Mouse (Mus musculus): ENCODE results near the gene Hoxd10.

Gene Hoxd10

GRCm38 (mm10) chr2:74695813-74696430, 4.2 kb downstream of the Hoxd10 start:
- no peak for DNase-seq (ENCODE audit: low read depth, low spot score)

GRCm38 (mm10) chr2:74696442-74697335, 5.0 kb downstream of the Hoxd10 start:
- DNase-seq (ENCODE audit: low read depth, low spot score): peak; percentile 21

GRCm38 (mm10) chr2:74697567-74698121, 5.9 kb downstream of the Hoxd10 start, which contains the start of gene Hoxd9:
Gene Hoxd9 (plus strand): TSS chr2:74697727.
- peak; percentile 79 for DNase-seq (ENCODE audit: low read depth, low spot score)

- DNase-seq (ENCODE audit: low read depth, low spot score): peak; percentile 55
Measured at GRCm38 (mm10) chr2:74698201-74699052, 6.7 kb downstream of the Hoxd10 start.

GRCm38 (mm10) chr2:74699053-74699430, 7.3 kb downstream of the Hoxd10 start:
- peak; percentile 42 for DNase-seq (ENCODE audit: low read depth, low spot score)

GRCm38 (mm10) chr2:74699664-74700545, 8.2 kb downstream of the Hoxd10 start:
- DNase-seq (ENCODE audit: low read depth, low spot score): no peak

- no peak for DNase-seq (ENCODE audit: low read depth, low spot score)
Measured at GRCm38 (mm10) chr2:74700546-74701112, 8.9 kb downstream of the Hoxd10 start.

- no peak for DNase-seq (ENCODE audit: low read depth, low spot score)
Measured at GRCm38 (mm10) chr2:74701949-74702819, 10.5 kb downstream of the Hoxd10 start.

- DNase-seq (ENCODE audit: low read depth, low spot score): no peak
Measured at GRCm38 (mm10) chr2:74702820-74703219, 11.1 kb downstream of the Hoxd10 start.

GRCm38 (mm10) chr2:74703317-74703716, 11.6 kb downstream of the Hoxd10 start:
- no peak for DNase-seq (ENCODE audit: low read depth, low spot score)

GRCm38 (mm10) chr2:74703720-74704392, 12.1 kb downstream of the Hoxd10 start:
- DNase-seq (ENCODE audit: low read depth, low spot score): peak; percentile 28

GRCm38 (mm10) chr2:74704393-74704998, 12.8 kb downstream of the Hoxd10 start, which contains the start of gene Hoxd8:
Gene Hoxd8 (plus strand): TSS chr2:74704615.
- no peak for DNase-seq (ENCODE audit: low read depth, low spot score)

GRCm38 (mm10) chr2:74704999-74705466, 13.3 kb downstream of the Hoxd10 start:
- no peak for DNase-seq (ENCODE audit: low read depth, low spot score)

GRCm38 (mm10) chr2:74705467-74706089, 13.9 kb downstream of the Hoxd10 start:
- no peak for DNase-seq (ENCODE audit: low read depth, low spot score)

GRCm38 (mm10) chr2:74706393-74706960, 14.8 kb downstream of the Hoxd10 start:
- no peak for DNase-seq (ENCODE audit: low read depth, low spot score)

- no peak for DNase-seq (ENCODE audit: low read depth, low spot score)
Measured at GRCm38 (mm10) chr2:74707599-74707998, 15.9 kb downstream of the Hoxd10 start.

GRCm38 (mm10) chr2:74708676-74709075, 17.0 kb downstream of the Hoxd10 start:
- no peak for DNase-seq (ENCODE audit: low read depth, low spot score)

All from R1 (cell line).